Mouse (Mus musculus) CH12.LX (cell line): ENCODE measurements around the gene Enpp4. TPM values are rescaled to one million over a fixed set of nuclear protein-coding genes. Genes with fewer than 3 reads are reported as not detected.

Experiments used
- DNase-seq: peaks from one replicate; pipeline ENCODE4 v3.0.0-alpha.2; 2013; ENCODE audit errors: extremely low read depth
- H3K27ac ChIP-seq: 2 replicates; pipeline ENCODE4 v1.5.1; 2012; ENCODE audit warnings: low read depth, mild to moderate bottlenecking, control low read depth, moderate library complexity; ENCODE audit not compliant: insufficient read depth
- H3K27me3 ChIP-seq: replicated peaks from 2 replicates; pipeline ENCODE3; 2012; ENCODE audit warnings: inconsistent platforms
- H3K36me3 ChIP-seq, 2 experiments: replicated peaks in 1 of 2; 2 replicates each; pipeline versions ENCODE3 to v1.6.1; 2012; ENCODE audit warnings: inconsistent platforms in 1 of 2, low read length in 1 of 2, mild to moderate bottlenecking in 1 of 2, mixed read lengths in 1 of 2, moderate library complexity in 1 of 2; ENCODE audit not compliant: control insufficient read depth in 1 of 2, insufficient read depth in 1 of 2
- H3K4me1 ChIP-seq, 2 experiments: 2 replicates each; pipeline ENCODE4 v1.6.1; 2012; ENCODE audit warnings: inconsistent platforms in 1 of 2, moderate library complexity in 1 of 2; ENCODE audit not compliant: insufficient read depth in 2 of 2, control insufficient read depth in 1 of 2
- H3K4me2 ChIP-seq: 2 replicates; pipeline ENCODE4 v1.6.1; 2012; ENCODE audit warnings: low read depth, mild to moderate bottlenecking, control low read depth; ENCODE audit not compliant: poor library complexity, insufficient read depth, severe bottlenecking
- H3K4me3 ChIP-seq, 3 experiments: fragments of 150-350 bp in 1 of 3; sonication (generic) in 1 of 3; replicated peaks in 1 of 3; 2 replicates each; pipeline versions ENCODE3 to v1.5.1; 2011 to 2012; ENCODE audit warnings: low read depth in 2 of 3, low read length in 2 of 3, mild to moderate bottlenecking in 2 of 3, moderate library complexity in 2 of 3, control low read depth in 1 of 3, improper control_type of control experiment in 1 of 3, inconsistent platforms in 1 of 3, mixed read lengths in 1 of 3; ENCODE audit not compliant: poor library complexity in 1 of 3
- H3K79me2 ChIP-seq: replicated peaks from 2 replicates; pipeline ENCODE4 v1.6.1; 2012; ENCODE audit warnings: mild to moderate bottlenecking, moderate library complexity; ENCODE audit not compliant: control insufficient read depth, poor library complexity, insufficient read depth, severe bottlenecking; ENCODE audit errors: extremely low read depth
- H3K9ac ChIP-seq: 2 replicates; pipeline ENCODE4 v1.6.1; 2012; ENCODE audit warnings: low read depth, mild to moderate bottlenecking, control low read depth, moderate library complexity; ENCODE audit not compliant: insufficient read depth
- H3K9me3 ChIP-seq: replicated peaks from 2 replicates; pipeline ENCODE3; 2012; ENCODE audit warnings: low read length, inconsistent platforms, mixed read lengths
- CHD2 ChIP-seq: IDR thresholded peaks from 2 replicates; pipeline ENCODE4 v1.6.1; 2011; ENCODE audit warnings: low read length, improper control_type of control experiment
- CTCF ChIP-seq, 2 experiments: IDR thresholded peaks in 1 of 2; conservative IDR thresholded peaks in 1 of 2; 2 replicates each; pipeline ENCODE4 v1.5.1; 2011 to 2012; ENCODE audit warnings: low read depth in 2 of 2, low read length in 2 of 2, improper control_type of control experiment in 1 of 2, inconsistent platforms in 1 of 2, mild to moderate bottlenecking in 1 of 2, moderate library complexity in 1 of 2
- E2F4 ChIP-seq: IDR thresholded peaks from 2 replicates; pipeline ENCODE4 v1.6.1; 2011; ENCODE audit warnings: low read depth, low read length, improper control_type of control experiment; ENCODE audit not compliant: insufficient replicate concordance
- ELF1 ChIP-seq: IDR thresholded peaks from 2 replicates; pipeline ENCODE4 v1.6.1; 2014; ENCODE audit warnings: low read depth, mild to moderate bottlenecking, inconsistent platforms, low read length, improper control_type of control experiment
- EP300 ChIP-seq: IDR thresholded peaks from 2 replicates; pipeline ENCODE4 v1.6.1; 2011; ENCODE audit warnings: low read length, improper control_type of control experiment
- ETS1 ChIP-seq: conservative IDR thresholded peaks from 2 replicates; pipeline ENCODE4 v1.6.1; 2012; ENCODE audit warnings: low read depth, mild to moderate bottlenecking, inconsistent platforms, low read length, improper control_type of control experiment, moderate library complexity
- GABPA ChIP-seq: IDR thresholded peaks from 2 replicates; pipeline ENCODE4 v1.6.1; 2012; ENCODE audit warnings: low read depth, low read length, improper control_type of control experiment, inconsistent platforms; ENCODE audit not compliant: insufficient replicate concordance
- IRF4 ChIP-seq: IDR thresholded peaks from 2 replicates; pipeline ENCODE4 v1.6.1; 2014; ENCODE audit warnings: low read depth, mild to moderate bottlenecking, inconsistent platforms, low read length, improper control_type of control experiment
- JUN ChIP-seq: IDR thresholded peaks from 2 replicates; pipeline ENCODE4 v1.6.1; 2011; ENCODE audit warnings: low read depth, mild to moderate bottlenecking, low read length, improper control_type of control experiment, moderate library complexity; ENCODE audit not compliant: insufficient read depth
- JUND ChIP-seq: conservative IDR thresholded peaks from 2 replicates; pipeline ENCODE4 v1.6.1; 2011; ENCODE audit warnings: low read depth, low read length, improper control_type of control experiment
- KAT2A ChIP-seq: IDR thresholded peaks from 2 replicates; pipeline ENCODE4 v1.6.1; 2012; ENCODE audit warnings: low read length, improper control_type of control experiment, inconsistent platforms; ENCODE audit not compliant: insufficient replicate concordance
- MAX ChIP-seq: IDR thresholded peaks from 2 replicates; pipeline ENCODE4 v1.6.1; 2011; ENCODE audit warnings: low read length, improper control_type of control experiment
- MEF2A ChIP-seq: IDR thresholded peaks from 2 replicates; pipeline ENCODE4 v1.6.1; 2014; ENCODE audit warnings: low read depth, mild to moderate bottlenecking, inconsistent platforms, low read length, improper control_type of control experiment, borderline replicate concordance
- MYC ChIP-seq: IDR thresholded peaks from 2 replicates; pipeline ENCODE4 v1.6.1; 2011; ENCODE audit warnings: low read depth, mild to moderate bottlenecking, improper control_type of control experiment, low read length
- NRF1 ChIP-seq: IDR thresholded peaks from 2 replicates; pipeline ENCODE4 v1.6.1; 2014; ENCODE audit warnings: low read depth, mild to moderate bottlenecking, inconsistent platforms, low read length, improper control_type of control experiment, moderate library complexity
- PAX5 ChIP-seq: IDR thresholded peaks from 2 replicates; pipeline ENCODE4 v1.6.1; 2012; ENCODE audit warnings: low read length, inconsistent platforms, mixed read lengths
- POLR2AphosphoS2 ChIP-seq: IDR thresholded peaks from 2 replicates; pipeline ENCODE4 v1.6.1; 2011; ENCODE audit warnings: low read depth, low read length, improper control_type of control experiment
- RAD21 ChIP-seq: IDR thresholded peaks from 2 replicates; pipeline ENCODE4 v1.6.1; 2011; ENCODE audit warnings: low read depth, mild to moderate bottlenecking, low read length, improper control_type of control experiment, moderate library complexity
- RCOR1 ChIP-seq: conservative IDR thresholded peaks from 2 replicates; pipeline ENCODE4 v1.6.1; 2012; ENCODE audit warnings: low read depth, mild to moderate bottlenecking, inconsistent platforms, low read length, improper control_type of control experiment
- SIN3A ChIP-seq: IDR thresholded peaks from 2 replicates; pipeline ENCODE4 v1.6.1; 2012; ENCODE audit warnings: low read length, improper control_type of control experiment, inconsistent platforms
- SMC3 ChIP-seq: IDR thresholded peaks from 2 replicates; pipeline ENCODE4 v1.6.1; 2011; ENCODE audit warnings: low read depth, low read length, improper control_type of control experiment
- TBP ChIP-seq: conservative IDR thresholded peaks from 2 replicates; pipeline ENCODE4 v1.6.1; 2011; ENCODE audit warnings: low read depth, low read length, improper control_type of control experiment
- TCF12 ChIP-seq: IDR thresholded peaks from 2 replicates; pipeline ENCODE4 v1.6.1; 2014; ENCODE audit warnings: low read depth, mild to moderate bottlenecking, inconsistent platforms, low read length, improper control_type of control experiment
- UBTF ChIP-seq: IDR thresholded peaks from 2 replicates; pipeline ENCODE4 v1.6.1; 2012; ENCODE audit warnings: low read depth, mild to moderate bottlenecking, inconsistent platforms, low read length, improper control_type of control experiment, moderate library complexity
- USF1 ChIP-seq: IDR thresholded peaks from 2 replicates; pipeline ENCODE4 v1.6.1; 2014; ENCODE audit warnings: low read depth, mild to moderate bottlenecking, inconsistent platforms, low read length, improper control_type of control experiment
- ZC3H11A ChIP-seq: IDR thresholded peaks from 2 replicates; pipeline ENCODE4 v1.6.1; 2012; ENCODE audit warnings: low read depth, mild to moderate bottlenecking, inconsistent platforms, low read length, improper control_type of control experiment
- ZKSCAN1 ChIP-seq: IDR thresholded peaks from 2 replicates; pipeline ENCODE4 v1.6.1; 2012; ENCODE audit warnings: low read depth, inconsistent platforms, low read length, improper control_type of control experiment, borderline replicate concordance
- ZMIZ1 ChIP-seq: IDR thresholded peaks from 2 replicates; pipeline ENCODE4 v1.6.1; 2012; ENCODE audit warnings: low read depth, mild to moderate bottlenecking, inconsistent platforms, low read length, improper control_type of control experiment
- ZNF384 ChIP-seq: IDR thresholded peaks from 2 replicates; pipeline ENCODE4 v1.6.1; 2012; ENCODE audit warnings: low read depth, low read length, improper control_type of control experiment, inconsistent platforms
- dilution Hi-C: fragments of 300-500 bp; cut with MboI; formaldehyde crosslinking; loops from 2 replicates; pipeline ENCODE4 v1.14.3; 2020; ENCODE audit warnings: low sequenced_read_pairs; ENCODE audit not compliant: extremely low pct_unique_long_range_greater_than_20kb, extremely low pct_ligation_motif_present
- in situ Hi-C: fragments of 300-500 bp; cut with MboI; formaldehyde crosslinking; loops from 3 replicates; pipeline ENCODE4 v1.14.3; 2019; ENCODE audit warnings: low sequenced_read_pairs, low pct_ligation_motif_present, low pct_unique_long_range_greater_than_20kb, mixed read lengths
- polyA plus RNA-seq: library from polyadenylated mRNA; unstranded; fragments of >175 nt; gene quantifications from 2 replicates; pipeline ENCODE4 v1.2.1, GENCODE M21; 2012; ENCODE audit warnings: low read depth; ENCODE audit not compliant: insufficient read length
- total RNA-seq, 2 experiments: library from RNA; depleted of rRNA; stranded (reverse); fragments of 300-350 nt in 1 of 2; fragments of >200 nt in 1 of 2; gene quantifications; 2 replicates each; pipeline ENCODE4 v1.2.3; 2012 to 2014

The Enpp4 gene
- total and polyA plus RNA-seq, 3 experiments: 0.11 to 0.34 (median 0.16) TPM

DNA sequence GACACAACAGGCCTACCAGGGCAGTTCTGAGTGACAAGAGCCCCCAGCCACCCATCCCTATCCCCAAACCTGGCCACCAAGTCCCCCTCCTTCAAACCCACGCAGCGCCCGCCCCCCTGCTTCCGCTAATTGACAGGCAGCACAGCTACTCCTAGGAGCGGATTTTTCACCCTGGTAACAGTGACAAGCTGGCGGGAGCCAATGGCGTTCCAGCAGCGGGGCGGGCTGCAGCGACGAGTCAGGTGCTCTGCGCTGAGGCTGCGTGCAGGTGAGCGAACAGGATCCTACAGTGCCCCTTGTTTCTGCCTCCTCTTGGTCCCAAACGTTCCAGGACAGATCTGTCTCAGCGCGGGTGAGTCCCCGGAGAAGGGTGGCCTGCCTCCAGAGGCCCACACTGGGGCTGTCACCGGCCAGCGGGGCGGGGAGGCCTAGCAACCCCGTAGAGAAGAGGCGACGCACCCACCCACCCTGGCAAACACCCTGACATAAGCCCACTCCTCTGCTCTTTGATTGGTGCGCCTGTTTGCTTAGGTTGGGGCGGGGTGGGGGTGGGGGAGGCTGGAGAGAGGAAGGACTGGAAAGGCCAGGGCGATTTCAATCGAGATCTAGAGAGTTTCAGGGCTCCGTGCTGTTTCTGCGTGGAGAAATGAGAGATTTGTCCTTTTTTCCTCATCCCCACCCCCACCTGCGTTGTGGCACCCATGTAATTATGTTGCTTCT lies 26.8 kb downstream of the Enpp4 start, which contains the start of gene Enpp5:
Gene Enpp5, plus strand, starts transcription at position 183 of the 720 bp plus-strand sequence.
- DNase-seq: no peak

DNA sequence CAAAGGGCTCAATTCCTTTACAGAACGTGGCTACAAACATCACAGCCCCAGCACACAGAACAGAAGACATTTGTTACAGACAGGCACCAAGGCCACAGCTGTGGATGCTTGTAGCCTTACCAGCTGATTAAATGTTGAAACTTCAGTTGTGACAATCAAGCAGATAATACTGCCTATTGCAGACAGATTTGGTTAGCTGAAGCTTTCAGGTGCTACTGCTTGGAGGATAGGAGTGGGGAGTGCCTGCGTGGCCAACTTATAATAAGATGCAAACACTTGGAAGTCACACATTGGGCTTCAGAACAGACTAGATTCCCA lies 27.8 kb downstream of the Enpp4 start:
- Histone ChIP-seq H3K27ac (no peak overlapping the region), H3K79me2 (no peaks in the 10 kb centered on the region), H3K9ac (no peak overlapping the region), H3K9me3 (peaks cover 2% of the 10 kb centered on the region), H3K4me1 (0 out of 4 replicates have a peak, but pooled peaks cover 0 to 3% of the 10 kb centered on the region in 2 experiments), H3K36me3 (no peaks in the 10 kb centered on the region), H3K4me2 (no peak overlapping the region), H3K4me3 (no peak overlapping the region), H3K27me3 (peaks cover 72% of the 10 kb centered on the region)
- DNase-seq: no peak
- dilution Hi-C loops: no loop called here
- in situ Hi-C loops: loop anchor here (10.0 kb wide), 1 partner anchor 47 kb away; no protein-coding TSS in a partner anchor
- TF ChIP-seq ZC3H11A (no peak), MEF2A (no peak), UBTF (no peak), SIN3A (no peak), E2F4 (no peak), SMC3 (no peak), JUN (no peak), TCF12 (no peak), IRF4 (no peak), ETS1 (no peak), ZNF384 (no peak), KAT2A (no peak), MAX (no peak), NRF1 (no peak), GABPA (no peak), ELF1 (no peak), EP300 (no peak)

More for the DNA sequence above, 26.8 kb downstream of the Enpp4 start, which contains the start of gene Enpp5:
- Histone ChIP-seq H3K79me2 (no peaks in the 10 kb centered on the region), H3K4me1 (0 out of 4 replicates have a peak, but pooled peaks cover 0 to 3% of the 10 kb centered on the region in 2 experiments), H3K36me3 (no peaks in the 10 kb centered on the region), H3K4me3 (no peak within 1 kb of the TSS), H3K27ac (no peak within 1 kb of the TSS), H3K9ac (no peak within 1 kb of the TSS), H3K4me2 (no peak within 1 kb of the TSS), H3K9me3 (peaks cover 2% of the 10 kb centered on the region), H3K27me3 (peaks cover 76% of the 10 kb centered on the region)
- TF ChIP-seq MAX: no peak
- no peak for TF ChIP-seq MYC
- TF ChIP-seq ZNF384: no peak
- no peak for TF ChIP-seq GABPA
- no peak for TF ChIP-seq ZMIZ1
- TF ChIP-seq KAT2A: no peak
- no peak for TF ChIP-seq SMC3
- no peak for TF ChIP-seq PAX5
- TF ChIP-seq CHD2: no peak
- no peak for TF ChIP-seq ZKSCAN1
- no peak for TF ChIP-seq JUND
- no peak for TF ChIP-seq ETS1
- no peak for TF ChIP-seq JUN
- no peak for TF ChIP-seq USF1
- no peak for TF ChIP-seq IRF4
- TF ChIP-seq RCOR1: no peak
- TF ChIP-seq CTCF (conservative IDR thresholded peaks at IDR 0.05 in 1 of 2, IDR thresholded peaks at IDR 0.05 in 1 of 2; ENCODE audit: low read depth in 2 of 2, low read length in 2 of 2): no peak
- TF ChIP-seq TBP: no peak
- no peak for TF ChIP-seq RAD21
- no peak for TF ChIP-seq POLR2AphosphoS2
- in situ Hi-C loops: loop anchor here (10.0 kb wide), 1 partner anchor 46 kb away; no protein-coding TSS in a partner anchor
- dilution Hi-C loops: no loop called here
